Mouse (Mus musculus): ENCODE data around the gene Zfp354b. TPM values are rescaled to one million over a fixed set of nuclear protein-coding genes. Genes with fewer than 3 reads are reported as not detected.

The Zfp354b gene
- polyA plus RNA-seq, 1 experiment from 2014 or later: 1.6 TPM

DNA sequence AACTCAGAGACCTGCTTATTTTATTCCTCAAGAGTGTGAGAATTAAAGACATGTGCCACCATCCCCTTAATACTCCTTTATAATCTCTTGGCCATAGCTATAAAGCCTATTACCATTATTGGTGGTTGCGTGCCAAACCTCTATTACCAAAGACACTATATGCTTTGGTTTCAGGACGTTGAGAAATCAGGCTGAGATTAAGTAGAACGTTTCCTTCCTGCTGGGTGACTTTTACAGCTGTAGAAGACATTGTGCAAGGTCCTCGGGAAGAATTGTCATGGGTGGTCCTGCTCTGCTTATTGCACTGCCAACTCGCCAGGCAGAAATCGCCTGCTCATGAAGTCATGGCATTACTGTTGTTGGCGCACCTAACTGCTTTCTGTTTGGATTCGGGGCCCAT is 7.0 kb upstream of the Zfp354b start:
- Histone ChIP-seq H3K27ac (ENCODE audit: low read depth, low read length) (no peak overlapping the region), H3K36me3 (ENCODE audit: control insufficient read depth, insufficient read depth, low read length) (no peaks in the 10 kb centered on the region), H3K9ac (ENCODE audit: low read length) (no peak overlapping the region), H3K27me3 (ENCODE audit: control insufficient read depth, insufficient read depth, low read length) (no peaks in the 10 kb centered on the region), H3K4me3 (ENCODE audit: low read depth, low read length) (no peak overlapping the region), H3K4me1 (ENCODE audit: control insufficient read depth, insufficient read depth, low read length) (no peaks in the 10 kb centered on the region), H3K9me3 (ENCODE audit: control insufficient read depth, low read length) (no peaks in the 10 kb centered on the region), H3K4me2 (ENCODE audit: low read depth) (no peak overlapping the region)
- 84% methylated on average over 8 of the region's 8 CpGs for WGBS
- ATAC-seq (ENCODE audit: insufficient read depth, low FRiP score, low TSS enrichment) (no peak), DNase-seq (ENCODE audit: low spot score) (no peak)

DNA sequence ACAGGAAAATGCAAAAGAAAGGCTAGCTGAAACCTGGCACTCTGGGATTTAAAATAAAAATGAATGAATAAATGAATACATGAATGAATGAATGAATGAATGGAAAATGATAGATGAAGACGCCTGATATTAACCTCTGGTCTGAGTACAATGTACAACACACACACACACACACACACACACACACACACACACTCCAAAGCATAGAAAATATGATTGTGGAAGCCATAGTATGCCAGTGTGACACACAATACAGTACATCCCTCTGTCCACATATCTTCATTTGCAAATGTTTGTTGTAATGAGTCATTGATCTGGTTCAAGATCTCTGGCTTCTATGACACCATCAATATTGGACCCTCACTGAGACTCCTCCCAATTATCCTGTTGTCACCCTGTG is 607 bp upstream of the Zfp354b start:
- ATAC-seq (ENCODE audit: insufficient read depth, low FRiP score, low TSS enrichment) (peak; percentile 64), DNase-seq (ENCODE audit: low spot score) (no peak)
- no peak overlapping the region for H3K9ac ChIP-seq (ENCODE audit: low read length)
- no peaks in the 10 kb centered on the region for H3K9me3 ChIP-seq (ENCODE audit: control insufficient read depth, low read length)
- no peaks in the 10 kb centered on the region for H3K27me3 ChIP-seq (ENCODE audit: control insufficient read depth, insufficient read depth, low read length)
- H3K4me2 ChIP-seq (ENCODE audit: low read depth): peak overlapping the region; percentile 91; the same call in 1 of the 2 replicates
- no peak overlapping the region for H3K27ac ChIP-seq (ENCODE audit: low read depth, low read length)
- peaks cover 2% of the 10 kb centered on the region; the same call in 1 of the 2 replicates for H3K4me1 ChIP-seq (ENCODE audit: control insufficient read depth, insufficient read depth, low read length)
- H3K4me3 ChIP-seq (ENCODE audit: low read depth, low read length): no peak overlapping the region
- H3K36me3 ChIP-seq (ENCODE audit: control insufficient read depth, insufficient read depth, low read length): no peaks in the 10 kb centered on the region
- WGBS: 90% methylated on average over 1 of the region's 1 CpGs

DNA sequence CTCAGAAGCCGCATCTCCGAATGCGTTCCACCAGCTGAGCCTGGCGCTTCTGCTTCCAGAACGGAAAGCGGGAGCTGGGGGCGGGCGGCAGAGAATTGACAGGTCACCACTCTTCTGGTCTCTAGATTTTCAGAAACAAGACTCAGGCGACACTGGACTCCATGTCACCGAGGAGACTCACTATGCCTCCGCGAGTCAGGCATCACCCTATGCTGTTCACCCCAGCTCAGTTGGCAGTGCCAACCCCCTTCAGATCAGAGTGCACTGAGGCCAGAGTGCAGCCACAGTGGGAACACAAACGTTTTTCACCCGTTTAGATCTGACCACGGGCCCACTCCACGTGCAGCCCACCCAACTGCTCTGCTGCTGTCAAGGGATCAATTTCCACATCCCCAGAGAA is 412 bp downstream of the Zfp354b start:
- Histone ChIP-seq H3K27me3 (ENCODE audit: control insufficient read depth, insufficient read depth, low read length) (no peaks in the 10 kb centered on the region), H3K4me3 (ENCODE audit: low read depth, low read length) (peak overlapping the region; percentile 45), H3K27ac (ENCODE audit: low read depth, low read length) (0 out of 2 replicates have a peak overlapping the region, but pooled peaks have one; percentile 29), H3K9ac (ENCODE audit: low read length) (peak overlapping the region; percentile 61), H3K4me1 (ENCODE audit: control insufficient read depth, insufficient read depth, low read length) (peaks cover 2% of the 10 kb centered on the region; the same call in 1 of the 2 replicates), H3K4me2 (ENCODE audit: low read depth) (peak overlapping the region; percentile 91), H3K9me3 (ENCODE audit: control insufficient read depth, low read length) (no peaks in the 10 kb centered on the region), H3K36me3 (ENCODE audit: control insufficient read depth, insufficient read depth, low read length) (no peaks in the 10 kb centered on the region)
- no peak for DNase-seq (ENCODE audit: low spot score)
- 1% methylated on average over 16 of the region's 16 CpGs for WGBS
- peak; percentile 60 for ATAC-seq (ENCODE audit: insufficient read depth, low FRiP score, low TSS enrichment)

DNA sequence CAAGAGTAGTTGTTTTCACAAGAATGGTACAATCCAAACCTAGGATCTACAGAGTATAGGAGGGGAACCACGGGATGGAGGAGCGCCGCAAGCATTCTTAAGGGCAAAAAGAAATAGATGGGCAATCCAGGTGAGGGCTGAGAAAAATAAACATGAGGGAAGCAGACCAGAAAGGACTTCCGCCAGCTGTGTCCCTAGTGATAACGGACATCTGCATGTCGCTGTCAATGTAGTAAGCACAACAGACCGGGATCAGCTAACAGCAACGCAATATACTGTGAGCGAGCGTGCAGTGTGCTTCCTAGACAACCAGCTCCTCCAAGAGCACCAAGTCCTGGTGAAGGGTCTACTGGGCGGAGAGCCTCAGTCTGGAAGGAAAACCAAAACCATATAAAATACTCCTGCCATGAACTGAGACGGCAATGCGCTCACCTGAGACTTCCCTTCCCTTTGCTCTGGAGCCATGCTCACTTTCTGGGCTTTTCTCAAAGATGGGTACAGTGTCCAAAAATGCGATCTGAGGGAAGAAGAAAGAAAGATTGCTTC is 891 bp downstream of the Zfp354b start:
- WGBS: 29% methylated on average over 14 of the region's 14 CpGs
- ATAC-seq (ENCODE audit: insufficient read depth, low FRiP score, low TSS enrichment): no peak
- peak overlapping the region; percentile 61 for H3K9ac ChIP-seq (ENCODE audit: low read length)
- peak overlapping the region; percentile 45 for H3K4me3 ChIP-seq (ENCODE audit: low read depth, low read length)
- peaks cover 2% of the 10 kb centered on the region; the same call in 1 of the 2 replicates for H3K4me1 ChIP-seq (ENCODE audit: control insufficient read depth, insufficient read depth, low read length)
- no peaks in the 10 kb centered on the region for H3K9me3 ChIP-seq (ENCODE audit: control insufficient read depth, low read length)
- H3K27me3 ChIP-seq (ENCODE audit: control insufficient read depth, insufficient read depth, low read length): no peaks in the 10 kb centered on the region
- H3K27ac ChIP-seq (ENCODE audit: low read depth, low read length): no peak overlapping the region
- H3K36me3 ChIP-seq (ENCODE audit: control insufficient read depth, insufficient read depth, low read length): no peaks in the 10 kb centered on the region
- DNase-seq (ENCODE audit: low spot score): peak; percentile 17
- H3K4me2 ChIP-seq (ENCODE audit: low read depth): peak overlapping the region; percentile 91

DNA sequence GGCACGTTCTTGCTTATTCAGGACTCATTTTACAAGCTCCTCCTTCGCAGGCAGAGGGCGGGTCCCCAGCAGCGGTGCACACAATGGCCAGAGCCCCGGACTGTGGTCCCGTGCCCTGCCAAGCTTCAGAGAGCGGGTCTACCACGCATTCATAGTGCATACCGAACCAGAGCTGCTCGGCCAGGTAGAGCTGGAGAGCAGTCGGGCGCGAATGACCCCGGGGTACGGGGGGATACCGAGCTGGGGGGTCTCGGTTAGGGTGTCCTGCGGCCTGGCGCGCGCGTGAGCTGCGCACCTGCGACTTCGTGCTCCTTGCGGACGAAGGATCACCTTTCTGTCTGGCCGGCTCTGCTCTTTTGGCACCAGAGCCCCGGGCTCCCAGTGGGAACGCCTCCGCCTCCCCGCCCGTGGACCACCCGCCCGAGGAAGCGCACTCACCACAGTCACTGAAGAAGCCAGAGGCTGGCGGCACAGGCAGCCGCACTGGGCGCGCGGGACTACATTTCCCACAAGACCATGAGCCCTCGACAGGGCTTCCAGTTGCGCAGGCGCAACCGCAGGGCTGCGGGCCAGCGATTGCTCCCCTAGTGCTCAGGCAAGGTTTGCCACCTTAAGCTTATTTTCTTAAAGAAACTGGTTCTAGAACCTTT is 15.6 kb downstream of the Zfp354b start, which contains the start of gene Zfp2:
TSS of gene Zfp2 (minus strand) at position 495 of the 650 bp plus-strand sequence.
- Histone ChIP-seq H3K36me3 (ENCODE audit: control insufficient read depth, insufficient read depth, low read length) (peaks cover 12% of the 10 kb centered on the region), H3K4me3 (ENCODE audit: low read depth, low read length) (peak within 1 kb of the TSS; percentile 82), H3K4me1 (ENCODE audit: control insufficient read depth, insufficient read depth, low read length) (no peaks in the 10 kb centered on the region), H3K9me3 (ENCODE audit: control insufficient read depth, low read length) (no peaks in the 10 kb centered on the region), H3K9ac (ENCODE audit: low read length) (peak within 1 kb of the TSS; percentile 97), H3K27me3 (ENCODE audit: control insufficient read depth, insufficient read depth, low read length) (no peaks in the 10 kb centered on the region), H3K27ac (ENCODE audit: low read depth, low read length) (peak within 1 kb of the TSS; percentile 64; the same call in 1 of the 2 replicates), H3K4me2 (ENCODE audit: low read depth) (peak within 1 kb of the TSS; percentile 38)
- ATAC-seq (ENCODE audit: insufficient read depth, low FRiP score, low TSS enrichment) (peak; percentile 96), DNase-seq (ENCODE audit: low spot score) (peak; percentile 92)
- WGBS: under 1% methylated on average over 45 of the region's 47 CpGs

DNA sequence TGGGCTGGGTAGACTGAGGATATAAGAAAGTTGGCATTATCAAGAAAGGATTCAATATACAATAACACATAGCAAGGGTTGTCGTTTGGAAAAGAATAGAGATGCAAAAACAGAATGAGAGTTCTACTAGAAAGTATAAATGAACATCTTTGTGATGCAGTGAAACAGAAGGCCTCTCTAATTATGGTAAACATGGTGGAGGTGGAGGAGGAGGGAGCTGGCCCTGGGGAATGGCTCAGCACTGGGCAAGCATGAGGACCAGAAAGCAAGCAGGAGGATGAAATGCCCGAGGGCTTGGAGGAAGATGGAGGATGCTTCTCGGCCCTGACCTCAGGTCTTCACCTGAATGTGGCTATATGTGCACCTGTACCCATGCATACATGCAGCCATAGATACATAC is 17.0 kb downstream of the Zfp354b start:
- Histone ChIP-seq H3K27me3 (ENCODE audit: control insufficient read depth, insufficient read depth, low read length) (no peaks in the 10 kb centered on the region), H3K4me2 (ENCODE audit: low read depth) (no peak overlapping the region), H3K27ac (ENCODE audit: low read depth, low read length) (no peak overlapping the region), H3K9me3 (ENCODE audit: control insufficient read depth, low read length) (no peaks in the 10 kb centered on the region), H3K4me1 (ENCODE audit: control insufficient read depth, insufficient read depth, low read length) (no peaks in the 10 kb centered on the region), H3K4me3 (ENCODE audit: low read depth, low read length) (no peak overlapping the region), H3K36me3 (ENCODE audit: control insufficient read depth, insufficient read depth, low read length) (peaks cover 24% of the 10 kb centered on the region), H3K9ac (ENCODE audit: low read length) (no peak overlapping the region)
- ATAC-seq (ENCODE audit: insufficient read depth, low FRiP score, low TSS enrichment) (no peak), DNase-seq (ENCODE audit: low spot score) (no peak)
- WGBS: 90% methylated on average over 3 of the region's 3 CpGs

DNA sequence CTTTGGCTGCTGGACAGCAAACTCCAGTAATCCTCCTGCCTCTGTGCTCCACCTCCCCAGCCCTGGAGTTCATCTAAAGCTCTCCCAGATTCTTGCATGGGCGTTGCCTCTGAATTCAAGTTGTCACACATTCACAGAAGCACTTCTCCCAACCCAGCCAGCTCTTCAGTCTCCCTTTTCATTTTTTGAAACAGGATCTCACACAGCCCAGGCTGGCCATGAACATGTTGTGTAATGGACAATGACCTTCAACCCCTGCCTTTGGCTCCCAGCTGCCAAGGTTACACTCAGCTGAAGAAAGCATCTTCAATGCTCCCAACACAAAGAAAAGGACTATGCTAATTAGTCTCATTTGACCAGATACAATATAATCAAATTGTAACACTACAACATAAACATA is 18.1 kb downstream of the Zfp354b start:
- DNase-seq (ENCODE audit: low spot score): no peak
- H3K9me3 ChIP-seq (ENCODE audit: control insufficient read depth, low read length): 0 out of 2 replicates have a peak, but pooled peaks cover 3% of the 10 kb centered on the region
- peaks cover 30% of the 10 kb centered on the region for H3K36me3 ChIP-seq (ENCODE audit: control insufficient read depth, insufficient read depth, low read length)
- no peaks in the 10 kb centered on the region for H3K27me3 ChIP-seq (ENCODE audit: control insufficient read depth, insufficient read depth, low read length)
- no peak overlapping the region for H3K4me3 ChIP-seq (ENCODE audit: low read depth, low read length)
- H3K4me2 ChIP-seq (ENCODE audit: low read depth): no peak overlapping the region
- no peak for ATAC-seq (ENCODE audit: insufficient read depth, low FRiP score, low TSS enrichment)
- H3K4me1 ChIP-seq (ENCODE audit: control insufficient read depth, insufficient read depth, low read length): no peaks in the 10 kb centered on the region
- no peak overlapping the region for H3K9ac ChIP-seq (ENCODE audit: low read length)
- H3K27ac ChIP-seq (ENCODE audit: low read depth, low read length): no peak overlapping the region
- WGBS: 100% methylated on average over 1 of the region's 1 CpGs

DNA sequence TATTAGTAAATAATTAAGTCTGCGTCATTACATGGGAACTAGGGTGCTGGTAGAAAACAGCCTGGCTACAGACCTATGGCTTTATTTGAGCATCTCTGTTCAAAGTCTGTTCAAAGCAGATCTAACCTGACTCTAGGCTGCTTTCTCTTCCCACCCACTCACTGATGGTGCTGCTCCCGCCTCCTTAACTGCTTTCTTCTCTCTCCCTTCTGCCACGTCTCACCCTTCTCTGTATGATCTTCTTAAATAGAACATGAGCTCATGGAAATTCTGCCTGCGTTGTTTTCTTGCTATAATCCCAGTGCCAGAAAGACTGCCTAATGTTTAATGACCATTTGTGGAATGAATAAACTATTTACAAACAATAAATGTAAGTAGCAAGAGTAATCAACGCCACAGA is 23.3 kb downstream of the Zfp354b start:
- H3K27ac ChIP-seq (ENCODE audit: low read depth, low read length): no peak overlapping the region
- no peak overlapping the region for H3K4me2 ChIP-seq (ENCODE audit: low read depth)
- ATAC-seq (ENCODE audit: insufficient read depth, low FRiP score, low TSS enrichment) (no peak), DNase-seq (ENCODE audit: low spot score) (no peak)
- no peak overlapping the region for H3K9ac ChIP-seq (ENCODE audit: low read length)
- no peaks in the 10 kb centered on the region for H3K27me3 ChIP-seq (ENCODE audit: control insufficient read depth, insufficient read depth, low read length)
- H3K36me3 ChIP-seq (ENCODE audit: control insufficient read depth, insufficient read depth, low read length): peaks cover 68% of the 10 kb centered on the region
- H3K4me3 ChIP-seq (ENCODE audit: low read depth, low read length): no peak overlapping the region
- H3K4me1 ChIP-seq (ENCODE audit: control insufficient read depth, insufficient read depth, low read length): no peaks in the 10 kb centered on the region
- peaks cover 19% of the 10 kb centered on the region for H3K9me3 ChIP-seq (ENCODE audit: control insufficient read depth, low read length)
- 89% methylated on average over 5 of the region's 5 CpGs for WGBS

DNA sequence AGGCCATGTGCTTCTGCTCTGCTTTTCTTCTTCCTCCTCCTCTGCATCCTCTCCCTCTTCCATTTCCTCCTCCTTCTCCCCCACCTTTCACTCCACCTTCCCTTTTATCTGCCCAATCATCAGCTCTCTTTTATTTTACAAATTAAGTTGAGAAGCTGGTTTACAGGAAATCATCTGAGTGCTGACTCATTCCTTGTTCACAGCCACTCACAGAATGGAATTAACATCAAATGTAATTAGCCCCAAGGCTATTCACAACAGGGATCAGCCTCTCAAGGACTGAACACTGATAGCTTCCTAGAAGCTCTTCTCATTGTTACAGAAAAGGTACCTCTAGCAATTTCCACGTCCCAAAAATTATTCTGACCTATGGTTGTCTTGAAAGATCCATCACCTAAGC is 34.1 kb downstream of the Zfp354b start:
- Histone ChIP-seq H3K9ac (ENCODE audit: low read length) (no peak overlapping the region), H3K4me2 (ENCODE audit: low read depth) (no peak overlapping the region), H3K9me3 (ENCODE audit: control insufficient read depth, low read length) (peaks cover 33% of the 10 kb centered on the region), H3K27me3 (ENCODE audit: control insufficient read depth, insufficient read depth, low read length) (no peaks in the 10 kb centered on the region), H3K4me3 (ENCODE audit: low read depth, low read length) (no peak overlapping the region), H3K27ac (ENCODE audit: low read depth, low read length) (no peak overlapping the region), H3K36me3 (ENCODE audit: control insufficient read depth, insufficient read depth, low read length) (peaks cover 28% of the 10 kb centered on the region), H3K4me1 (ENCODE audit: control insufficient read depth, insufficient read depth, low read length) (no peaks in the 10 kb centered on the region)
- DNase-seq (ENCODE audit: low spot score) (no peak), ATAC-seq (ENCODE audit: insufficient read depth, low FRiP score, low TSS enrichment) (no peak)
- 76% methylated on average over 1 of the region's 1 CpGs for WGBS

Data from neural tube, embryonic 11.5 days (tissue).